Mouse (Mus musculus) liver (tissue): ENCODE measurements around the gene Clic1.
A peak's percentile ranks its signal among the peaks of the same experiment; 100 is the strongest.

Source experiments
- DNase-seq: peaks from one replicate; pipeline ENCODE4 v3.0.0-alpha.2; 2020; ENCODE audit warnings: mixed read lengths

Clic1 gene

DNA sequence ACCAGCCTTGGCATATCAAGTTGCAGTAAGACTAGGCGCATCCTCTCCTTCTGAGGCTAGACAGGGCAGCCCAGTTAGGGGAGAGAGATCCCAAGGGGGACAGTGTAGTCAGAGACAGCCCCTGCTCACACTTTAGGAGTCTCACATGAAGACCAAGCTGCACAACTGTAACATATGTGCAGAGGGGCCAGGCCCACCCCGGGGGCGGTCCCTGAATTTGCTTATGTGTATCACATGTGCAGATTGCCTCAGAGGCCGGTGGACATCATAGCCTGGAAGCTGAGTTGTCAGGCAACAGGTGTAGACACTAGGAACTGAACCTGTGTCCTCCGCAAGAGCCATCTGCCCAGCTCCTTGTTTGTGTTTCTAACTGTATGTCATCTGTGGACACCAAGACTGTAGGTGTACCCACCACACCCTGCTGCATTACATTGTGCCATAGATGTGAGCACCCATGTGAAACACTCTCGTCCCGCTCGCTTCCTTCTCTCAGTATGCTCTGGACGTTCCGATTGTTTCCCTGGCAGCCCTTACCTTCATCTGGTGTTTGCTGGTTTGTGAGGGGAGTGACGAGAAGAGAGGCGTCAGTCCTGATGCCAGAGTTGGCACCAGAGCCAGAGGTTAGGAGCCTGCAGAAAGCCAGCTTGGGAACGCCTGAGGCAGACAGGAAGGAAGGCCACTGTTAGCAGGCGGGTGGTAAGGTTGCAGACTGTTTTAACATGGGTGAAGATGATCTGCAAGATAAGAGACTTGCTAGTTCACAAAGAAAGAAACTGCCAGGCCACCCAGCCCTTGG, 42.8 kb downstream of the Clic1 start:
- DNase-seq, result no peak

GRCm38 (mm10) chr17:35094475-35095365, 45.0 kb downstream of the Clic1 start:
- DNase-seq, result no peak

DNA sequence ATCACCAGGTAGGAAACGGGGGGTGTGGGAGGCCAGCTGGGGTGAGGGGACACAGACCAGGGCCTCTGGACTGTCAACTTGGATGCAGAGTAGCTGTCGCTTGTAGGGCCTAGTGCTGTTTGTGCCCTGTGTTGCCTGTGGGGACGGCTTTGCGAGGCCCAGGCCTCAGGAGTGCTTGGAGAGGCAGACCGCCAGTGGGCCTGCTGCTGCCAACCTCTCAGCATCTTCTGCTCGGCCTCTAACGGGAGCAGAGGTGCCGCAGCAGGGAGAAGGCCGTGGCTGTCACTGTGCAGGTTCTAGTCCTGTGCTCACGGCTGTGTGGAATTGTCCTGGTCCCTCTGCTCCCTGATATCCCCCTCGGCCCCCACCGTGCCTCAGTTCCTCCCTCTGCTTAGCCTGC, 46.8 kb downstream of the Clic1 start:
- no peak for DNase-seq

DNA sequence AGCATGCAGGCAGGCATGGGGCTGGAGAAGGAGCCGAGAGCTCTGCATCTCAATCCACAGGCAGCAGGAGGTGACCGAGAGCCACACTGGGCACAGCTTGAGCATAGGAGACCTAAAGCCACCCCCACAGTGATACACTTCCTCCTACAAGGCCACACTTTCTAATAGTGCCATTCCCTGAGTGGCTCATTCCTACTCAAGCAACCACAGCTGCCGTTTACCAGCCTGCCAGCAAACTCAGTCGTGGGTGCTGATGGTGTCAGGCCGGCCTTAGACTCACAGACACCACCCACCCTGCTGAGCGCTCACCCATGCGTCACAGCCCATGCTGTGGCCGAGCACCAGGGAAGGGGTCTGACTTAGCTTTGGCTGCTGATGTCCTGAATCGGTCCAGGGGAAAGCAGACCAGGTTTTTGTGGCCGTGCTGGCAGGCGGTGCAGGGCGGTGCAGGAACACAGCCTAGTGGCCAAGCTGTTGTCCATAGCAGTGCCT, 47.4 kb downstream of the Clic1 start:
- DNase-seq, result no peak

DNA sequence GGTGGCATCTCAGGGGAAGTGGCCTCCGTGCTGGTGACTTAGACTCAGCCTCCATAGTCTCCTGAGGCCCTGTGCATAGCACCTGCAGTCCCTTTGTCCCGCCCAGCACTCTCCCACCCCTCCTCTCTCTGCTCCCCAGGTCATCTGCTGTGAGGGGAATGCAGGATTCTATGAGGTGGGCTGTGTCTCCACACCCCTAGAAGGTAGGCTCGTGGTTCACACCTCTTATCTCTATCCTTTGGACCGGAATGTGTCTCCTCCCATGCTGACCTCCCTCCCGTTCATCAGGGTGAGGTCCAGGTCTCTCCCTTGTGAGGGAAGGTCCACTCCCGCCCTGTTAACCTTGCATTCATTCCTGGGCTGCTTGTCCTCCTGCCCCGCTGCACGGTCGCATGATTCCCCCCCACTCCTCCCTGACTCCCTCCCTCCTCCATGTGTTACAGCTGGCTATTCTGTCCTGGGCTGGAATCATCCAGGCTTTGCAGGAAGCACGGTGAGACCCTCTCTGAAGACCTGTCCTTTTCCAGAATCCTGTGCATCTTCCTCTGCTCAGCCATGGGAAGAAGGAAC, 50.5 kb downstream of the Clic1 start:
- DNase-seq, result no peak

DNA sequence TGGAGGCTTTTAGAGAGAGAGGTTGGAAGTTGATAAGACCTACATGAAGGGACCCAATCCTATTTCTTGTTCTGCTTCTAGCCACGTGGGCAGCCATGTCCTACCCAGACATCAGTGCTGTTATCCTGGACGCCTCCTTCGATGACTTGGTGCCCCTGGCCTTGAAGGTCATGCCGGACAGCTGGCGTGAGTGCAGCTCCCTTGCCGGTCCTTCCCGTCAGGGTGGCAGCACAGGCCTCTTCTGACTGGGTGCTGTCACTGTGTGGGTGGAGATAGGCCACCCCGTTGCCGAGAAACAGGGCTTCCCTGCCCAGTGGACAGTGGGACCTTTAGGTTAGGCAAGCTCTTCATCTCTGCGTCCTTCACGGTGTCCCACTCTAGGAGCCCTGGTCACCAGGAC, 51.4 kb downstream of the Clic1 start:
- no peak for DNase-seq

GRCm38 (mm10) chr17:35102299-35102698, 52.5 kb downstream of the Clic1 start:
- no peak for DNase-seq

GRCm38 (mm10) chr17:35103221-35103690, 53.5 kb downstream of the Clic1 start:
- DNase-seq, result no peak

DNA sequence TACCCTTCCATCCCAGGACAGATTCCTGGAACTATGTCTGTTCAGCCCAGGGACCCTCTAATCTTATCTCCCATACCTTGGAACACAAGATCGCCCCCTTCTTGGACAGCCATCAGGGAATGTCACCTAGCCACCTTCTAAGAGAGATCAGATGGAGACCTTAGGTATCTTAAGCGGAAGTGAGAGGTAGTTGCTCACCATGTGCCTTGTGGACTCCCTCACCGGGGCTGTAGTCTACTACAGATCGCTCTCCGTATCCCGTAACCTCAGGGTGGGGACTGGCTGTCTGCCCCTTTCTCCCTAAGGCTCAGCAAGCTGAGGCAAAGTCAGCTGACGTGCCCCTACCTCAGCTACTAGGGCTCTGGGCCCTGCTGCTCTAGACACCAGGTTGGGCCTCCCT, 54.3 kb downstream of the Clic1 start:
- no peak for DNase-seq

DNA sequence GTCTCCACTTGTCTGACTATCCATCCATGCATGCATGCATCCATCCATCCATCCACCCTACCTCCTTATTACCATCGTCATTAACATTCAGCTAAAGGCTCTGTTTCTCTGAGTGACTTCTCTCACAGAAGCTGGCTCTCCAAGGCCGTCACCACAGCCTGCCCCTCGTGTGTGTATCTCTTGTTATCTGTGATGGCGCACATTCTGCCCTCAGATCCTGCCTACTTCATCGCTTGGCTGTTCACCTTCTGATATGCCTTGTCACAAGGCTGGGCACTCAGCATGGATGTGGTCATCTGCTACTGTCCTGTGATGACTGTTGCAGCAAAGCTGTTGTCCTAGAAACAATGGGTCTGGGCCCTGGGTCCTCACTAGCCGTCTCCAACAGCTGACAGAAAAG, 55.0 kb downstream of the Clic1 start:
- peak; percentile 82 for DNase-seq

DNA sequence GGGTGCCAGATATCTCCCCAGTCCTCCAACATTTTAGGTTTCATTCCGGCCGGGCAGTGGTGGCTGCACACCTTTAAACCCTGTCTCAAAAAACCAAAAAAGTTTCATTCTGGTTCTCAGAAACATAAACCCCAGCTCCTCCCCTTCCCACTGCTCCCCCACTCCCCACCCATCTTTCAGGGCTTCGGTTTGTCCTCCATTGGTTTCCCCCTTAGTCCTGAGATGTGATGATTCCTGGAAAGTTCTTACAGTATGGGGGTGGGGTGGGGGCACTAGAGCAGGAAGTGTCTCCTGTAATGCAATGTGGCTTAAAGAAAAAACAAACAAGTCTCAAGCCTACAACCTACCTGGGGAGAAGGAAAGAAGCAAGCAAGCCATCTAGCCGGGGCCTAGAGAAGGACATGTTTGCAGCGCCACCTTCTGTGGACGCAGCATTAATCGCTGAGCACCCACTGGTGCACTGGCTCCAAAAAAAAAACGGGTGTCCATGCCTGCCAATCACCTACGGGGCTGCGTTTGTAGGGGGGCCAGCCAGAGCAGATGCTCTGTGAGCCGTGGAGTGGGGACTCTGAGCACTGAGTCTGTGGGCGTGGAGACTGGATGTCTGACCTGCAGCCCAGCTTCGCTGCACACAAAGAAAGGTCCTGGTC, 56.1 kb downstream of the Clic1 start:
- peak; percentile 62 for DNase-seq

- DNase-seq, result no peak
These were observed 56.8 kb downstream of the Clic1 start for GRCm38 (mm10) chr17:35106522-35106921.

GRCm38 (mm10) chr17:35108097-35108496, 58.3 kb downstream of the Clic1 start, which contains the start of gene Ly6g5c:
TSS of gene Ly6g5c (plus strand) at chr17:35108279.
- no peak for DNase-seq
